Mouse (Mus musculus) Muller cell, postnatal 12 days (primary cell): Measurements from ENCODE around the gene Psen2.
A peak's percentile ranks its signal among the peaks of the same experiment; 100 is the strongest.

Source experiments
- DNase-seq: peaks from one replicate; pipeline ENCODE4 v3.0.0-alpha.2; 2015; ENCODE audit errors: inconsistent ontology term

Psen2 gene

GRCm38 (mm10) chr1:180248593-180249146 lies 14.6 kb downstream of the Psen2 start:
- no peak for DNase-seq

- DNase-seq, result no peak
These were observed 15.3 kb downstream of the Psen2 start for GRCm38 (mm10) chr1:180247901-180248300.

GRCm38 (mm10) chr1:180245741-180246507 lies 17.3 kb downstream of the Psen2 start:
- no peak for DNase-seq

- DNase-seq, result no peak
These were observed 31.5 kb downstream of the Psen2 start for GRCm38 (mm10) chr1:180231729-180232128.

- DNase-seq, result no peak
These were observed 32.7 kb downstream of the Psen2 start for GRCm38 (mm10) chr1:180230580-180230979.

GRCm38 (mm10) chr1:180229906-180230305 lies 33.3 kb downstream of the Psen2 start:
- DNase-seq, result no peak

- DNase-seq, result no peak
These were observed 34.4 kb downstream of the Psen2 start for GRCm38 (mm10) chr1:180228854-180229253.

- no peak for DNase-seq
These were observed 36.5 kb downstream of the Psen2 start for GRCm38 (mm10) chr1:180226766-180227165.

- no peak for DNase-seq
These were observed 37.0 kb downstream of the Psen2 start for GRCm38 (mm10) chr1:180226221-180226713.

- DNase-seq, result peak; percentile 78
These were observed 37.6 kb downstream of the Psen2 start for GRCm38 (mm10) chr1:180225500-180226220.

GRCm38 (mm10) chr1:180222007-180222406 lies 41.2 kb downstream of the Psen2 start:
- no peak for DNase-seq

GRCm38 (mm10) chr1:180220791-180221542 lies 42.3 kb downstream of the Psen2 start:
- DNase-seq, result no peak

- no peak for DNase-seq
These were observed 46.5 kb downstream of the Psen2 start for GRCm38 (mm10) chr1:180216541-180217276.

- DNase-seq, result peak; percentile 48
These were observed 48.2 kb downstream of the Psen2 start for GRCm38 (mm10) chr1:180215044-180215443.

- DNase-seq, result no peak
These were observed 50.3 kb downstream of the Psen2 start for GRCm38 (mm10) chr1:180212911-180213310.

GRCm38 (mm10) chr1:180210781-180211271 lies 52.4 kb downstream of the Psen2 start:
- DNase-seq, result no peak

- no peak for DNase-seq
These were observed 53.2 kb downstream of the Psen2 start for GRCm38 (mm10) chr1:180210031-180210432.

- DNase-seq, result no peak
These were observed 54.9 kb downstream of the Psen2 start for GRCm38 (mm10) chr1:180208370-180208769.

GRCm38 (mm10) chr1:180200722-180201121 lies 62.5 kb downstream of the Psen2 start:
- no peak for DNase-seq

- no peak for DNase-seq
These were observed 63.6 kb downstream of the Psen2 start for GRCm38 (mm10) chr1:180199715-180200050.
